Mouse (Mus musculus): ENCODE results near the gene Fam151a. TPM values are rescaled to one million over a fixed set of nuclear protein-coding genes. Genes with fewer than 3 reads are reported as not detected.

The Fam151a gene
- not detected in 2 replicates for polyA plus RNA-seq (2015; fragmentation: Nextera tagmentation; extraction: Ambion mirVana)

GRCm38 (mm10) chr4:106733636-106734035, at the start of gene Fam151a:
Gene Fam151a (plus strand): TSS chr4:106733889.
- no peak within 1 kb of the TSS for H3K4me3 ChIP-seq (replicated peaks)
- 0 out of 2 replicates have a peak, but pooled peaks cover 4% of the 10 kb centered on the region for H3K27me3 ChIP-seq
- no peak within 1 kb of the TSS for H3K4me2 ChIP-seq
- H3K27ac ChIP-seq (replicated peaks): no peak within 1 kb of the TSS
- no peaks in the 10 kb centered on the region for H3K4me1 ChIP-seq (replicated peaks)
- H3K9ac ChIP-seq: no peak within 1 kb of the TSS
- 51% methylated on average over 4 of the region's 4 CpGs for WGBS (ENCODE audit: insufficient replicate concordance)
- H3K9me3 ChIP-seq (replicated peaks): no peaks in the 10 kb centered on the region
- ATAC-seq (ENCODE audit: insufficient read depth): no peak
- H3K36me3 ChIP-seq (replicated peaks): no peaks in the 10 kb centered on the region

GRCm38 (mm10) chr4:106688636-106689296, 44.9 kb upstream of the Fam151a start:
- peaks cover 12% of the 10 kb centered on the region for H3K4me1 ChIP-seq (replicated peaks)
- no peaks in the 10 kb centered on the region for H3K36me3 ChIP-seq (replicated peaks)
- 0 out of 2 replicates have a peak overlapping the region, but pooled peaks have one; percentile 3 for H3K27ac ChIP-seq (replicated peaks)
- 22% methylated on average over 3 of the region's 3 CpGs for WGBS (ENCODE audit: insufficient replicate concordance)
- no peak overlapping the region for H3K9ac ChIP-seq
- H3K27me3 ChIP-seq: peaks cover 18% of the 10 kb centered on the region
- H3K4me3 ChIP-seq (replicated peaks): no peak overlapping the region
- ATAC-seq (ENCODE audit: insufficient read depth): peak; percentile 72
- H3K9me3 ChIP-seq (replicated peaks): no peaks in the 10 kb centered on the region
- no peak overlapping the region for H3K4me2 ChIP-seq

GRCm38 (mm10) chr4:106693841-106694430, 39.8 kb upstream of the Fam151a start:
- no peak overlapping the region for H3K4me2 ChIP-seq
- H3K4me3 ChIP-seq (replicated peaks): no peak overlapping the region
- 68% methylated on average over 15 of the region's 15 CpGs for WGBS (ENCODE audit: insufficient replicate concordance)
- H3K36me3 ChIP-seq (replicated peaks): no peaks in the 10 kb centered on the region
- H3K9me3 ChIP-seq (replicated peaks): no peaks in the 10 kb centered on the region
- peaks cover 32% of the 10 kb centered on the region for H3K27me3 ChIP-seq
- no peak overlapping the region for H3K9ac ChIP-seq
- peaks cover 3% of the 10 kb centered on the region for H3K4me1 ChIP-seq (replicated peaks)
- H3K27ac ChIP-seq (replicated peaks): no peak overlapping the region
- ATAC-seq (ENCODE audit: insufficient read depth): no peak

GRCm38 (mm10) chr4:106699989-106700388, 33.7 kb upstream of the Fam151a start:
- H3K4me2 ChIP-seq: no peak overlapping the region
- no peak overlapping the region for H3K27ac ChIP-seq (replicated peaks)
- H3K36me3 ChIP-seq (replicated peaks): no peaks in the 10 kb centered on the region
- WGBS (ENCODE audit: insufficient replicate concordance): 15% methylated on average over 9 of the region's 9 CpGs
- H3K9me3 ChIP-seq (replicated peaks): no peaks in the 10 kb centered on the region
- no peak for ATAC-seq (ENCODE audit: insufficient read depth)
- no peaks in the 10 kb centered on the region for H3K4me1 ChIP-seq (replicated peaks)
- no peak overlapping the region for H3K9ac ChIP-seq
- peaks cover 30% of the 10 kb centered on the region for H3K27me3 ChIP-seq
- no peak overlapping the region for H3K4me3 ChIP-seq (replicated peaks)

- H3K36me3 ChIP-seq (replicated peaks): no peaks in the 10 kb centered on the region
- no peaks in the 10 kb centered on the region for H3K9me3 ChIP-seq (replicated peaks)
- ATAC-seq (ENCODE audit: insufficient read depth): no peak
- 51% methylated on average over 4 of the region's 4 CpGs for WGBS (ENCODE audit: insufficient replicate concordance)
- no peak overlapping the region for H3K9ac ChIP-seq
- no peak overlapping the region for H3K4me2 ChIP-seq
- no peaks in the 10 kb centered on the region for H3K4me1 ChIP-seq (replicated peaks)
- no peak overlapping the region for H3K4me3 ChIP-seq (replicated peaks)
- peaks cover 26% of the 10 kb centered on the region for H3K27me3 ChIP-seq
- no peak overlapping the region for H3K27ac ChIP-seq (replicated peaks)
These were observed 32.9 kb upstream of the Fam151a start for GRCm38 (mm10) chr4:106700798-106701197.

GRCm38 (mm10) chr4:106703956-106704355, 29.7 kb upstream of the Fam151a start:
- Histone ChIP-seq H3K9ac (no peak overlapping the region), H3K4me3 (replicated peaks) (no peak overlapping the region), H3K9me3 (replicated peaks) (no peaks in the 10 kb centered on the region), H3K27me3 (peaks cover 27% of the 10 kb centered on the region), H3K36me3 (replicated peaks) (no peaks in the 10 kb centered on the region), H3K27ac (replicated peaks) (no peak overlapping the region), H3K4me1 (replicated peaks) (no peaks in the 10 kb centered on the region; the same call in 1 of the 2 replicates), H3K4me2 (no peak overlapping the region)
- 65% methylated on average over 10 of the region's 10 CpGs for WGBS (ENCODE audit: insufficient replicate concordance)
- ATAC-seq (ENCODE audit: insufficient read depth): no peak

GRCm38 (mm10) chr4:106704416-106704815, 29.3 kb upstream of the Fam151a start:
- 71% methylated on average over 11 of the region's 11 CpGs for WGBS (ENCODE audit: insufficient replicate concordance)

GRCm38 (mm10) chr4:106705096-106705665, 28.5 kb upstream of the Fam151a start:
- peaks cover 39% of the 10 kb centered on the region for H3K27me3 ChIP-seq
- H3K4me3 ChIP-seq (replicated peaks): no peak overlapping the region
- H3K4me1 ChIP-seq (replicated peaks): no peaks in the 10 kb centered on the region; the same call in 1 of the 2 replicates
- WGBS (ENCODE audit: insufficient replicate concordance): 42% methylated on average over 8 of the region's 8 CpGs
- no peak overlapping the region for H3K27ac ChIP-seq (replicated peaks)
- no peaks in the 10 kb centered on the region for H3K9me3 ChIP-seq (replicated peaks)
- H3K9ac ChIP-seq: no peak overlapping the region
- no peaks in the 10 kb centered on the region for H3K36me3 ChIP-seq (replicated peaks)
- no peak overlapping the region for H3K4me2 ChIP-seq
- no peak for ATAC-seq (ENCODE audit: insufficient read depth)

More at GRCm38 (mm10) chr4:106704416-106704815, 29.3 kb upstream of the Fam151a start:
- H3K27ac ChIP-seq (replicated peaks): no peak overlapping the region
- no peak for ATAC-seq (ENCODE audit: insufficient read depth)
- no peak overlapping the region for H3K9ac ChIP-seq
- H3K27me3 ChIP-seq: peaks cover 32% of the 10 kb centered on the region
- no peaks in the 10 kb centered on the region for H3K9me3 ChIP-seq (replicated peaks)
- no peaks in the 10 kb centered on the region for H3K36me3 ChIP-seq (replicated peaks)
- no peak overlapping the region for H3K4me3 ChIP-seq (replicated peaks)
- H3K4me2 ChIP-seq: no peak overlapping the region
- no peaks in the 10 kb centered on the region; the same call in 1 of the 2 replicates for H3K4me1 ChIP-seq (replicated peaks)

- no peaks in the 10 kb centered on the region for H3K36me3 ChIP-seq (replicated peaks)
- WGBS (ENCODE audit: insufficient replicate concordance): 20% methylated on average over 5 of the region's 5 CpGs
- H3K4me3 ChIP-seq (replicated peaks): no peak overlapping the region
- H3K27me3 ChIP-seq: peaks cover 24% of the 10 kb centered on the region
- ATAC-seq (ENCODE audit: insufficient read depth): 0 out of 2 replicates have a peak, but pooled peaks have one; percentile 14
- H3K4me2 ChIP-seq: no peak overlapping the region
- no peaks in the 10 kb centered on the region; the same call in 1 of the 2 replicates for H3K4me1 ChIP-seq (replicated peaks)
- H3K9me3 ChIP-seq (replicated peaks): no peaks in the 10 kb centered on the region
- no peak overlapping the region for H3K27ac ChIP-seq (replicated peaks)
- H3K9ac ChIP-seq: no peak overlapping the region
These were observed 25.7 kb upstream of the Fam151a start for GRCm38 (mm10) chr4:106707957-106708356.

- Histone ChIP-seq H3K4me3 (replicated peaks) (no peak overlapping the region), H3K27ac (replicated peaks) (no peak overlapping the region), H3K4me1 (replicated peaks) (no peaks in the 10 kb centered on the region; the same call in 1 of the 2 replicates), H3K9ac (no peak overlapping the region), H3K9me3 (replicated peaks) (no peaks in the 10 kb centered on the region), H3K27me3 (peaks cover 21% of the 10 kb centered on the region; the same call in 1 of the 2 replicates), H3K36me3 (replicated peaks) (no peaks in the 10 kb centered on the region), H3K4me2 (no peak overlapping the region)
- 0 out of 2 replicates have a peak, but pooled peaks have one; percentile 42 for ATAC-seq (ENCODE audit: insufficient read depth)
- 2% methylated on average over 8 of the region's 8 CpGs for WGBS (ENCODE audit: insufficient replicate concordance)
These were observed 25.3 kb upstream of the Fam151a start for GRCm38 (mm10) chr4:106708408-106708807.

GRCm38 (mm10) chr4:106713622-106714021, 20.1 kb upstream of the Fam151a start:
- peaks cover 21% of the 10 kb centered on the region for H3K27me3 ChIP-seq
- H3K9me3 ChIP-seq (replicated peaks): no peaks in the 10 kb centered on the region
- WGBS (ENCODE audit: insufficient replicate concordance): 68% methylated on average over 6 of the region's 6 CpGs
- H3K9ac ChIP-seq: no peak overlapping the region
- no peaks in the 10 kb centered on the region for H3K36me3 ChIP-seq (replicated peaks)
- no peak overlapping the region for H3K27ac ChIP-seq (replicated peaks)
- H3K4me2 ChIP-seq: no peak overlapping the region
- H3K4me3 ChIP-seq (replicated peaks): no peak overlapping the region
- H3K4me1 ChIP-seq (replicated peaks): peaks cover 5% of the 10 kb centered on the region; the same call in 1 of the 2 replicates
- no peak for ATAC-seq (ENCODE audit: insufficient read depth)
